Mouse (Mus musculus) liver, embryonic 11.5 days (tissue): Measurements from ENCODE around the gene BC067074. TPM values are rescaled to one million over a fixed set of nuclear protein-coding genes. Genes with fewer than 3 reads are reported as not detected.

Experiments
- ATAC-seq: fragments of 200-750 bp; cut with Nextera tagmentation; replicated peaks from 2 replicates; pipeline ENCODE4 v1.8.0; 2017; ENCODE audit warnings: moderate number of reproducible peaks, mild to moderate bottlenecking, moderate TSS enrichment, moderate library complexity; ENCODE audit not compliant: low FRiP score
- DNase-seq: peaks from one replicate; pipeline ENCODE4 v3.0.0-alpha.2; 2017; ENCODE audit warnings: low spot score
- H3K27ac ChIP-seq: fragments of 300-500 bp; sonication (generic); 2 replicates; pipeline ENCODE4 v1.5.1; 2014; ENCODE audit warnings: mild to moderate bottlenecking, low read depth, low read length, control low read depth
- H3K27me3 ChIP-seq: fragments of 300-500 bp; sonication (generic); replicated peaks from 2 replicates; pipeline ENCODE4 v1.6.1; 2014; ENCODE audit warnings: low read length, mixed read lengths; ENCODE audit not compliant: control insufficient read depth, insufficient read depth
- H3K36me3 ChIP-seq: fragments of 300-500 bp; sonication (generic); 2 replicates; pipeline ENCODE4 v1.6.1; 2014; ENCODE audit warnings: mild to moderate bottlenecking, low read length, moderate library complexity, mixed read lengths; ENCODE audit not compliant: control insufficient read depth, insufficient read depth
- H3K4me1 ChIP-seq: fragments of 300-500 bp; sonication (generic); replicated peaks from 2 replicates; pipeline ENCODE4 v1.6.1; 2014; ENCODE audit warnings: low read length, mixed read lengths; ENCODE audit not compliant: control insufficient read depth, insufficient read depth
- H3K4me2 ChIP-seq: fragments of 300-500 bp; sonication (generic); 2 replicates; pipeline ENCODE4 v1.6.1; 2014; ENCODE audit warnings: mild to moderate bottlenecking, control low read depth, moderate library complexity
- H3K4me3 ChIP-seq: fragments of 300-500 bp; sonication (generic); 2 replicates; pipeline ENCODE4 v1.5.1; 2014; ENCODE audit warnings: low read depth, low read length, control low read depth
- H3K9ac ChIP-seq: fragments of 300-500 bp; sonication (generic); 2 replicates; pipeline ENCODE4 v1.6.1; 2014; ENCODE audit warnings: low read depth, low read length, control low read depth
- H3K9me3 ChIP-seq: fragments of 300-500 bp; sonication (generic); 2 replicates; pipeline ENCODE4 v1.6.1; 2016; ENCODE audit warnings: low read length, inconsistent platforms, mixed read lengths; ENCODE audit not compliant: control insufficient read depth
- WGBS: fragments of 180-500 bp; shearing (Covaris S2); extraction: QIAGEN DNeasy Blood & Tissue Kit; methylation state at CpG from one replicate; pipeline ENCODE4 v1.1.7; 2014; 5-methylcytosine and 5-hydroxymethylcytosine counted together
- polyA plus RNA-seq: library from polyadenylated mRNA; unstranded; fragments of >200 nt; fragmentation: Nextera tagmentation; extraction: Ambion mirVana; gene quantifications from 2 replicates; pipeline ENCODE4 v1.2.1, GENCODE M21; 2014

Gene BC067074
- polyA plus RNA-seq, 1 experiment from 2014 or later = 1.2 TPM

- H3K27ac ChIP-seq = no peak overlapping the region
- H3K4me1 ChIP-seq = no peaks in the 10 kb centered on the region
- DNase-seq (no peak), ATAC-seq (no peak)
- H3K36me3 ChIP-seq = no peaks in the 10 kb centered on the region
- no peak overlapping the region for H3K9ac ChIP-seq
- WGBS = 83% methylated on average over 6 of the region's 6 CpGs
- no peaks in the 10 kb centered on the region for H3K27me3 ChIP-seq
- no peak overlapping the region for H3K4me3 ChIP-seq
- no peak overlapping the region for H3K4me2 ChIP-seq
- no peaks in the 10 kb centered on the region for H3K9me3 ChIP-seq
Measured at GRCm38 (mm10) chr13:113403706-113404105, 110.7 kb downstream of the BC067074 start.

GRCm38 (mm10) chr13:113404172-113404571 lies 111.2 kb downstream of the BC067074 start:
- Histone ChIP-seq H3K27ac (no peak overlapping the region), H3K9me3 (no peaks in the 10 kb centered on the region), H3K27me3 (no peaks in the 10 kb centered on the region), H3K4me2 (no peak overlapping the region), H3K4me3 (no peak overlapping the region), H3K9ac (no peak overlapping the region), H3K36me3 (no peaks in the 10 kb centered on the region), H3K4me1 (no peaks in the 10 kb centered on the region)
- DNase-seq (no peak), ATAC-seq (no peak)
- 62% methylated on average over 2 of the region's 2 CpGs for WGBS

GRCm38 (mm10) chr13:113409941-113410340 lies 117.0 kb downstream of the BC067074 start:
- whole genome bisulfite sequencing = 74% methylated on average over 12 of the region's 12 CpGs
- no peak for DNase-seq
- H3K36me3 ChIP-seq = no peaks in the 10 kb centered on the region

GRCm38 (mm10) chr13:113415527-113415926 lies 122.6 kb downstream of the BC067074 start:
- H3K4me3 ChIP-seq = no peak overlapping the region
- no peaks in the 10 kb centered on the region for H3K27me3 ChIP-seq
- no peak overlapping the region for H3K9ac ChIP-seq
- H3K9me3 ChIP-seq = no peaks in the 10 kb centered on the region
- no peak overlapping the region for H3K4me2 ChIP-seq
- 84% methylated on average over 7 of the region's 7 CpGs for whole genome bisulfite sequencing
- H3K27ac ChIP-seq = no peak overlapping the region
- DNase-seq (no peak), ATAC-seq (no peak)
- no peaks in the 10 kb centered on the region for H3K36me3 ChIP-seq
- no peaks in the 10 kb centered on the region; the same call in 1 of the 2 replicates for H3K4me1 ChIP-seq

More at GRCm38 (mm10) chr13:113409941-113410340, 117.0 kb downstream of the BC067074 start:
- Histone ChIP-seq H3K27me3 (no peaks in the 10 kb centered on the region), H3K9me3 (no peaks in the 10 kb centered on the region), H3K4me1 (no peaks in the 10 kb centered on the region), H3K9ac (no peak overlapping the region), H3K4me3 (no peak overlapping the region), H3K27ac (no peak overlapping the region), H3K4me2 (no peak overlapping the region)
- no peak for ATAC-seq

- 82% methylated on average over 4 of the region's 4 CpGs for WGBS
- no peaks in the 10 kb centered on the region; the same call in 1 of the 2 replicates for H3K4me1 ChIP-seq
- no peak overlapping the region for H3K27ac ChIP-seq
- DNase-seq (no peak), ATAC-seq (no peak)
- H3K9me3 ChIP-seq = no peaks in the 10 kb centered on the region
- no peaks in the 10 kb centered on the region for H3K27me3 ChIP-seq
- no peaks in the 10 kb centered on the region for H3K36me3 ChIP-seq
- H3K9ac ChIP-seq = no peak overlapping the region
- no peak overlapping the region for H3K4me3 ChIP-seq
- no peak overlapping the region for H3K4me2 ChIP-seq
Measured at GRCm38 (mm10) chr13:113416986-113417385, 124.0 kb downstream of the BC067074 start.

GRCm38 (mm10) chr13:113417757-113418483 lies 125.0 kb downstream of the BC067074 start:
- DNase-seq = no peak
- H3K36me3 ChIP-seq = no peaks in the 10 kb centered on the region
- WGBS = 50% methylated on average over 9 of the region's 9 CpGs

GRCm38 (mm10) chr13:113418632-113419031 lies 125.7 kb downstream of the BC067074 start:
- WGBS = 72% methylated on average over 3 of the region's 3 CpGs
- DNase-seq = no peak
- no peak overlapping the region for H3K4me3 ChIP-seq
- H3K27me3 ChIP-seq = no peaks in the 10 kb centered on the region
- no peak overlapping the region for H3K9ac ChIP-seq
- no peak for ATAC-seq
- no peaks in the 10 kb centered on the region for H3K9me3 ChIP-seq
- no peak overlapping the region for H3K27ac ChIP-seq
- H3K4me2 ChIP-seq = no peak overlapping the region
- no peaks in the 10 kb centered on the region; the same call in 1 of the 2 replicates for H3K4me1 ChIP-seq
- no peaks in the 10 kb centered on the region for H3K36me3 ChIP-seq

More at GRCm38 (mm10) chr13:113417757-113418483, 125.0 kb downstream of the BC067074 start:
- Histone ChIP-seq H3K4me3 (no peak overlapping the region), H3K9ac (no peak overlapping the region), H3K27me3 (no peaks in the 10 kb centered on the region), H3K27ac (no peak overlapping the region), H3K9me3 (no peaks in the 10 kb centered on the region), H3K4me2 (no peak overlapping the region), H3K4me1 (no peaks in the 10 kb centered on the region; the same call in 1 of the 2 replicates)
- no peak for ATAC-seq

- WGBS = 47% methylated on average over 3 of the region's 3 CpGs
- no peaks in the 10 kb centered on the region for H3K36me3 ChIP-seq
- H3K27ac ChIP-seq = no peak overlapping the region
- H3K4me2 ChIP-seq = no peak overlapping the region
- no peaks in the 10 kb centered on the region for H3K27me3 ChIP-seq
- H3K9me3 ChIP-seq = no peaks in the 10 kb centered on the region
- ATAC-seq (no peak), DNase-seq (no peak)
- H3K4me3 ChIP-seq = no peak overlapping the region
- H3K9ac ChIP-seq = no peak overlapping the region
- no peaks in the 10 kb centered on the region; the same call in 1 of the 2 replicates for H3K4me1 ChIP-seq
Measured at GRCm38 (mm10) chr13:113421472-113421871, 128.5 kb downstream of the BC067074 start.

GRCm38 (mm10) chr13:113423825-113424224 lies 130.9 kb downstream of the BC067074 start:
- H3K9ac ChIP-seq = no peak overlapping the region
- ATAC-seq (no peak), DNase-seq (no peak)
- no peak overlapping the region for H3K27ac ChIP-seq
- H3K4me3 ChIP-seq = no peak overlapping the region
- no peaks in the 10 kb centered on the region for H3K27me3 ChIP-seq
- no peaks in the 10 kb centered on the region for H3K36me3 ChIP-seq
- no peaks in the 10 kb centered on the region for H3K9me3 ChIP-seq
- WGBS = 54% methylated on average over 7 of the region's 7 CpGs
- H3K4me2 ChIP-seq = no peak overlapping the region
- H3K4me1 ChIP-seq = no peaks in the 10 kb centered on the region
